Mouse (Mus musculus) MEL (cell line): Measurements from ENCODE around the gene Gls2. TPM values are rescaled to one million over a fixed set of nuclear protein-coding genes. Genes with fewer than 3 reads are reported as not detected.
A peak's percentile ranks its signal among the peaks of the same experiment; 100 is the strongest.

ENCODE experiments used
- DNase-seq: peaks from one replicate; pipeline ENCODE4 v3.0.0; 2011; ENCODE audit warnings: low read depth, low spot score
- H3K27ac ChIP-seq: 2 replicates; pipeline ENCODE4 v1.5.1; 2012; ENCODE audit warnings: low read depth, mild to moderate bottlenecking, control low read depth, low read length, moderate library complexity; ENCODE audit not compliant: control insufficient read depth
- H3K27me3 ChIP-seq, 2 experiments: fragments of 150-350 bp in 1 of 2; sonication (generic) in 1 of 2; 2 replicates each; pipeline ENCODE4 v1.6.1; 2012; ENCODE audit warnings: low read length in 2 of 2, mild to moderate bottlenecking in 2 of 2, improper control_type of control experiment in 1 of 2, moderate library complexity in 1 of 2; ENCODE audit not compliant: insufficient read depth in 2 of 2, control insufficient read depth in 1 of 2
- H3K36me3 ChIP-seq, 2 experiments: 2 replicates each; pipeline ENCODE4 v1.6.1; 2012 to 2014; ENCODE audit warnings: low read length in 2 of 2, improper control_type of control experiment in 1 of 2, inconsistent platforms in 1 of 2, mild to moderate bottlenecking in 1 of 2; ENCODE audit not compliant: insufficient read depth in 2 of 2, control insufficient read depth in 1 of 2
- H3K4me1 ChIP-seq, 2 experiments: fragments of 150-350 bp in 1 of 2; sonication (generic) in 1 of 2; 2 replicates each; pipeline ENCODE4 v1.6.1; 2012; ENCODE audit warnings: low read length in 2 of 2, improper control_type of control experiment in 1 of 2, mild to moderate bottlenecking in 1 of 2; ENCODE audit not compliant: insufficient read depth in 2 of 2, control insufficient read depth in 1 of 2
- H3K4me3 ChIP-seq, 2 experiments: fragments of 150-350 bp in 1 of 2; sonication (generic) in 1 of 2; 2 replicates each; pipeline ENCODE4 v1.5.1; 2012; ENCODE audit warnings: low read depth in 2 of 2, low read length in 2 of 2, mild to moderate bottlenecking in 2 of 2, moderate library complexity in 2 of 2, control low read depth in 1 of 2, improper control_type of control experiment in 1 of 2; ENCODE audit not compliant: control insufficient read depth in 1 of 2, insufficient read depth in 1 of 2
- H3K79me2 ChIP-seq: 2 replicates; pipeline ENCODE4 v1.6.1; 2012; ENCODE audit warnings: mild to moderate bottlenecking, low read length, moderate library complexity; ENCODE audit not compliant: control insufficient read depth, poor library complexity, insufficient read depth
- H3K9ac ChIP-seq: 2 replicates; pipeline ENCODE4 v1.6.1; 2012; ENCODE audit warnings: low read depth, mild to moderate bottlenecking, control low read depth, low read length, moderate library complexity; ENCODE audit not compliant: control insufficient read depth, poor library complexity, severe bottlenecking
- H3K9me3 ChIP-seq: fragments of 150-350 bp; sonication (generic); replicated peaks from 2 replicates; pipeline ENCODE4 v1.6.1; 2012; ENCODE audit warnings: mild to moderate bottlenecking, low read length, improper control_type of control experiment, moderate library complexity; ENCODE audit not compliant: insufficient read depth
- BHLHE40 ChIP-seq: IDR thresholded peaks from 2 replicates; pipeline ENCODE4 v1.6.1; 2012; ENCODE audit warnings: low read depth, mild to moderate bottlenecking, inconsistent platforms, low read length, improper control_type of control experiment, borderline replicate concordance
- E2F4 ChIP-seq: IDR thresholded peaks from 2 replicates; pipeline ENCODE4 v1.6.1; 2011; ENCODE audit warnings: low read depth, low read length, improper control_type of control experiment, borderline replicate concordance
- ELF1 ChIP-seq: IDR thresholded peaks from 2 replicates; pipeline ENCODE4 v1.6.1; 2014; ENCODE audit warnings: low read depth, mild to moderate bottlenecking, inconsistent platforms, low read length, improper control_type of control experiment, moderate library complexity
- EP300 ChIP-seq, 2 experiments: IDR thresholded peaks; 2 replicates each; pipeline ENCODE4 v1.6.1; 2011; ENCODE audit warnings: improper control_type of control experiment in 2 of 2, low read length in 2 of 2, low read depth in 1 of 2, mild to moderate bottlenecking in 1 of 2
- ETS1 ChIP-seq: IDR thresholded peaks from 2 replicates; pipeline ENCODE4 v1.6.1; 2012; ENCODE audit warnings: low read depth, mild to moderate bottlenecking, inconsistent platforms, low read length, improper control_type of control experiment, moderate library complexity
- KAT2A ChIP-seq: conservative IDR thresholded peaks from 2 replicates; pipeline ENCODE4 v1.6.1; 2012; ENCODE audit warnings: low read depth, low read length, improper control_type of control experiment, inconsistent platforms
- MEF2A ChIP-seq: IDR thresholded peaks from 2 replicates; pipeline ENCODE4 v1.6.1; 2014; ENCODE audit warnings: low read depth, mild to moderate bottlenecking, inconsistent platforms, low read length, improper control_type of control experiment; ENCODE audit not compliant: poor library complexity, insufficient replicate concordance, severe bottlenecking; ENCODE audit errors: extremely low read depth
- MXI1 ChIP-seq: IDR thresholded peaks from 2 replicates; pipeline ENCODE4 v1.6.1; 2011; ENCODE audit warnings: mild to moderate bottlenecking, low read depth, low read length, improper control_type of control experiment
- MYC ChIP-seq: IDR thresholded peaks from 2 replicates; pipeline ENCODE4 v1.6.1; 2011; ENCODE audit warnings: low read depth, mild to moderate bottlenecking, low read length, improper control_type of control experiment, moderate library complexity
- POLR2AphosphoS5 ChIP-seq: IDR thresholded peaks from 2 replicates; pipeline ENCODE4 v1.6.1; 2012; ENCODE audit warnings: low read depth, borderline replicate concordance, mild to moderate bottlenecking, inconsistent platforms, low read length, moderate library complexity, mixed read lengths
- RAD21 ChIP-seq: IDR thresholded peaks from 2 replicates; pipeline ENCODE4 v1.6.1; 2011; ENCODE audit warnings: mild to moderate bottlenecking, low read depth, low read length, improper control_type of control experiment
- TCF12 ChIP-seq: IDR thresholded peaks from 2 replicates; pipeline ENCODE4 v1.6.1; 2014; ENCODE audit warnings: low read depth, mild to moderate bottlenecking, inconsistent platforms, low read length, improper control_type of control experiment, moderate library complexity
- USF2 ChIP-seq, 2 experiments: IDR thresholded peaks; 2 replicates each; pipeline ENCODE4 v1.6.1; 2011 to 2012; ENCODE audit warnings: improper control_type of control experiment in 2 of 2, low read length in 2 of 2, borderline replicate concordance in 1 of 2, inconsistent platforms in 1 of 2, low read depth in 1 of 2, mild to moderate bottlenecking in 1 of 2; ENCODE audit not compliant: insufficient read depth in 1 of 2
- ZC3H11A ChIP-seq: IDR thresholded peaks from 2 replicates; pipeline ENCODE4 v1.6.1; 2012; ENCODE audit warnings: low read depth, mild to moderate bottlenecking, inconsistent platforms, low read length, improper control_type of control experiment
- polyA plus RNA-seq, 2 experiments: library from polyadenylated mRNA; stranded (reverse) in 1 of 2; unstranded in 1 of 2; fragments of >175 nt in 1 of 2; fragments of >200 nt in 1 of 2; gene quantifications; 2 replicates each; pipeline versions ENCODE4 v1.2.1 to v1.2.4; 2012; ENCODE audit warnings: low replicate concordance in 2 of 2, low read depth in 1 of 2; ENCODE audit not compliant: insufficient read length in 2 of 2, insufficient read depth in 1 of 2, missing spikeins in 1 of 2
- total RNA-seq: library from RNA; depleted of rRNA; stranded (reverse); fragments of 300-350 nt; gene quantifications from 2 replicates; pipeline ENCODE4 v1.2.3, GENCODE M21; 2012

Gene Gls2
- total and polyA plus RNA-seq, 3 experiments: 11.8 to 17.8 TPM; not detected in 1

DNA sequence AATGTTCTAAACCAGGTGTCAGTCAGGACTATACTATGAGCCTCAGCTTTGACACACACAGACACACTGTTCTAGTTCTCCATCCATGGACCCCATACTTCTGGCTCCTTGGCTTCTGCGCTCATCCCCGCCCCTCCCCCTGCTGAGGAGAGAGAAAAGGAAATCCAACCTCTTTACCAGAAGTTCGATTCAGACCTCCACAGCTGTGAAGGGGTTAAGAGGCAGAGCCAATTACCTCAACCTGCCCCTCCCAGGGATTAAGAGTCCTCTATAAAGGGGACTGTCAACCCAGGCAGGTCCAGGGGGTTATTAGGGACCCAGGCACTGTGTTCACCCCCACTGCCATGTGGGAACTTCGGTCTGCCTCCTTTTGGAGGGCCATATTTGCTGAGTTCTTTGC lies 31.3 kb downstream of the Gls2 start, which contains the start of gene Mip:
Mip (plus strand) TSS at position 301 of the 400 bp plus-strand sequence.
- Histone ChIP-seq H3K4me3 (no peak within 1 kb of the TSS), H3K79me2 (no peaks in the 10 kb centered on the region), H3K4me1 (peaks cover 3 to 5% of the 10 kb centered on the region in 2 experiments), H3K9me3 (no peaks in the 10 kb centered on the region), H3K36me3 (peaks cover 0 to 5% of the 10 kb centered on the region in 2 experiments; a peak in 2 of 4 replicates), H3K9ac (no peak within 1 kb of the TSS), H3K27me3 (no peaks in the 10 kb centered on the region), H3K27ac (no peak within 1 kb of the TSS)
- DNase-seq: no peak
- TF ChIP-seq ELF1 (no peak), KAT2A (no peak), ETS1 (no peak), EP300 (IDR thresholded peaks at IDR 0.05; ENCODE audit: low read depth in 1 of 2, low read length in 2 of 2) (no peak), MYC (no peak), RAD21 (no peak), MEF2A (no peak), ZC3H11A (no peak), POLR2AphosphoS5 (no peak)

DNA sequence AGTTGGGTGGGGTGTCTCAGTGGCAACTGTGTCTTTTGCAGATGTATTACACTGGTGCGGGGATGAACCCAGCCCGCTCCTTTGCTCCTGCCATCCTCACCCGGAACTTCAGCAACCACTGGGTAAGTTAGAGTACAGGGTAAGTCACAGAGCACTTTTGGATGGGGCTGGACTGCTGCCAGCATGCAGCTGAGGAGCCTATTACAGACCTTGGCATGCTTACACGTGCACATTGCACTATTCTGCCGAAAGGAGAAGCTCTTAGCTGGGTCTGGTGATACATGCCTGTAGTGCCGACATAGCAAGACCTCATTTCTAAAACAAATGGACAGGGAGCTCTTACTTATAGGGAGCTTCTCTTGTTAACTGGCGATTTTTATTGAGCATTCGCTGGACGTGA lies 33.3 kb downstream of the Gls2 start:
- Histone ChIP-seq H3K4me3 (no peak overlapping the region), H3K4me1 (peaks cover 3 to 11% of the 10 kb centered on the region in 2 experiments), H3K27me3 (no peaks in the 10 kb centered on the region), H3K79me2 (peaks cover 6% of the 10 kb centered on the region), H3K9ac (0 out of 2 replicates have a peak overlapping the region, but pooled peaks have one; percentile 8), H3K9me3 (no peaks in the 10 kb centered on the region), H3K27ac (no peak overlapping the region), H3K36me3 (peaks cover 0 to 8% of the 10 kb centered on the region in 2 experiments; a peak in 2 of 4 replicates)
- DNase-seq: peak; percentile 63
- TF ChIP-seq BHLHE40 (peak; percentile 43), MXI1 (peak; percentile 56; the same call in 1 of the 2 replicates), TCF12 (no peak), E2F4 (no peak)

DNA sequence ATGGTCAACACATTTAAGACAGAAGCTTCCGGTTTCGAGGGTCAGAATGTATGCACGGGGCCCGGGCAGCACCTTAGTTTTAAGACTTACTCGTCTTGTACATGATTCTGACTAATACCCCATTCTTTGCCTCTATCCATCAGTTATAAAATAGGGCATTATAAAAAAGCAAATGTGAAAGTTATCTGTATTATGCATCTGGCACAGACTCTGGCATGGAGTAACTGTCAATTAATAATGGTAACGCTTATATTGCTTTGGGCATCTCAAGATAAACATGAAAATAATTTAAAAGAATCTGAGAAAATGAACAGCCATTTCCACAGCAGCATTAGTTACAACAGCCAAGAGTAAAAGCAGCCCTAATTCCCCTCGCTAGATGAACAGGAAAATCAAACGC lies 33.8 kb downstream of the Gls2 start:
- H3K4me1 ChIP-seq: peaks cover 5 to 11% of the 10 kb centered on the region in 2 experiments
- peaks cover 10% of the 10 kb centered on the region for H3K79me2 ChIP-seq
- H3K27ac ChIP-seq: no peak overlapping the region
- TF ChIP-seq USF2 (IDR thresholded peaks at IDR 0.05; ENCODE audit: borderline replicate concordance in 1 of 2, insufficient read depth in 1 of 2, low read depth in 1 of 2, low read length in 2 of 2): no peak
- peak in 1 of 2 experiments; percentile 64; a peak in 3 of 4 replicates for TF ChIP-seq EP300 (IDR thresholded peaks at IDR 0.05; ENCODE audit: low read depth in 1 of 2, low read length in 2 of 2)
- H3K9ac ChIP-seq: 0 out of 2 replicates have a peak overlapping the region, but pooled peaks have one; percentile 8
- H3K27me3 ChIP-seq: no peaks in the 10 kb centered on the region
- peaks cover 0 to 10% of the 10 kb centered on the region in 2 experiments; a peak in 2 of 4 replicates for H3K36me3 ChIP-seq
- H3K4me3 ChIP-seq: no peak overlapping the region
- no peaks in the 10 kb centered on the region for H3K9me3 ChIP-seq
- no peak for DNase-seq
